Mouse (Mus musculus) CD8-positive naive resting alpha-beta T cell, adult 57 days (primary cell): Measurements from ENCODE around the gene Vmn1r1. TPM values are rescaled to one million over a fixed set of nuclear protein-coding genes. Genes with fewer than 3 reads are reported as not detected.

Source experiments
- total RNA-seq: library from RNA; stranded (reverse); gene quantifications from one replicate; pipeline ENCODE4 v1.2.4, GENCODE M21; 2023

Vmn1r1 gene
- not detected for total RNA-seq

GRCm38 (mm10) chr1:182164386-182164785 lies at the start of gene Vmn1r1:
TSS of gene Vmn1r1 (minus strand) at chr1:182164486.

DNA sequence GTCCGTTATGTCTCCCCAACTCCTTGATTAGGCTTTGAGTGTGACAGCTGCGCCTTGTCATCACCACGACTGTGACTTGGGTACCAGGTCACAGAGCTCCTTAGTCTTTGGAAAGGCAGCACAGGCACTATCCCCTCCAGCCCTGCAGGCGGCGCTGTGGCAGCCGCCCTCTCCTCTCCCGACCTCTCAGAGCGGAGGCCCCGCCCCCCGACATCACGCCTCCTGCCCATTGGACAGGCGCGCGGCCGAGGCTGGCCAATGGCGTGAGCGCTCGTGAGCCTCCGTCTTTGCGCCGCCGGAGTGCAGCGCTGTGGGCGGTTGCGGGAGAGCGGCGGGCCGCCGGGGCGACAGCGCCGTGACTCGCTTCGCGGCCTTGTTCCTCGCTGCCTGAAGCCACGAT lies 39.8 kb downstream of the Vmn1r1 start, which contains the start of gene Srp9:
TSS of gene Srp9 (plus strand) at position 232 of the 400 bp plus-strand sequence.

Other genes with a start within 250 kb of the Vmn1r1 start
- 0.28 TPM for gene Enah, start 144.5 kb downstream of the Vmn1r1 start, total RNA-seq
- 60.1 TPM for gene Srp9, start 39.7 kb downstream of the Vmn1r1 start, total RNA-seq
- gene Degs1, start 118.3 kb upstream of the Vmn1r1 start, total RNA-seq, result 46.9 TPM
- 62.1 TPM for gene Fbxo28, start 177.1 kb upstream of the Vmn1r1 start, total RNA-seq
- gene Trp53bp2, start 244.7 kb upstream of the Vmn1r1 start, total RNA-seq, result 36.3 TPM